Mouse (Mus musculus): Measurements from ENCODE around the gene Plcz1. TPM values are rescaled to one million over a fixed set of nuclear protein-coding genes. Genes with fewer than 3 reads are reported as not detected.

Gene Plcz1
- total and polyA plus RNA-seq, 3 experiments = not detected

DNA sequence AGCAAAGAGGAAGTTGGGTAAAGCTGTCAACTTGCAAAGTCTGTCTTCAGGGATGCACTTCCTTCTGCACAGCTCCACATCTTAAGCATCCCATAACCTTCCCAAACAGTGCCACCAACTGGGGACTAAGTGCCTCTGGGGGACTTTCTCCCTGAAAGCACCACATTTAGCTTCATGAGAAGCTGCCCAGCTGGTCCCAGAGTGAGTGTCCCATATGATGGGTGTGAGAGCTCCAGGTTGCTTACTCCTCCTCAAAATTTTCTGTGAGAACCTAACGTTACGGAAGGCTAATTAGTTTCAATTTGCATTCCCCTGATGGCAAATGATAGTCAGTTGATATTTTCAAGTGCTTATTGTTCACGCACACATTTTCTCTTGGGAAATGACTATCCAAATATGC is 57.2 kb downstream of the Plcz1 start:
- no peak for ATAC-seq (ENCODE audit: extremely low read depth, insufficient number of reproducible peaks, low FRiP score, poor library complexity, severe bottlenecking)
- TF ChIP-seq TAL1 (conservative IDR thresholded peaks at IDR 0.05; ENCODE audit: low read depth, low read length) (no peak), GATA2 (IDR thresholded peaks at IDR 0.05; ENCODE audit: borderline replicate concordance, low read depth, low read length) (no peak)
- Histone ChIP-seq H3K4me1 (ENCODE audit: insufficient read depth, low read depth, low read length) (no peaks in the 10 kb centered on the region), H3K36me3 (replicated peaks) (no peaks in the 10 kb centered on the region), H3K4me3 (ENCODE audit: low read depth, low read length) (no peak overlapping the region), H3K27me3 (ENCODE audit: insufficient read depth, low read length) (no peaks in the 10 kb centered on the region), H3K9me3 (replicated peaks) (peaks cover 19% of the 10 kb centered on the region)
- DNase-seq (ENCODE audit: low spot score) = no peak

DNA sequence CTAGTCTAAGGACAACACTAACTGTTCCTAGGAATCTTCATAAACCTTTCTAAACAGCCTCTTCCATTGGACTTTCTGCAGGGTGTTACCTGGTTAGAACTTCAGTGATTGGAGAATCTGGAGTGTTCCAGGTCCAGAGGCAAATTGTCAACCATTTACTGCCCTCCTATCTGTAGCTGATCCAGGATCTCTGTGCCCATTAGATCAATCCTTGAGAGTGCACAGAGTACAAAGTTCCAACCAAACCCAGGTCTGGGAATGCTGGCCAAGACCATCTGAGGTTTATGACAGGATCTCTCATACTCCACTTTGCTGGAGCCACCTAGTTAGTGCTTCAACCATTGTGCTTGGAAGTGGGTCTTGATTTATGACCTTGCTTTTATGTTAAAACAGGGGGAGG is 60.2 kb downstream of the Plcz1 start:
- Histone ChIP-seq H3K4me3 (ENCODE audit: low read depth, low read length) (no peak overlapping the region), H3K9me3 (replicated peaks) (peaks cover 13% of the 10 kb centered on the region), H3K4me1 (ENCODE audit: insufficient read depth, low read depth, low read length) (no peaks in the 10 kb centered on the region), H3K27me3 (ENCODE audit: insufficient read depth, low read length) (no peaks in the 10 kb centered on the region), H3K36me3 (replicated peaks) (no peaks in the 10 kb centered on the region)
- no peak for TF ChIP-seq GATA1 (IDR thresholded peaks at IDR 0.05; ENCODE audit: borderline replicate concordance, low read length)
- TF ChIP-seq GATA2 (IDR thresholded peaks at IDR 0.05; ENCODE audit: borderline replicate concordance, low read depth, low read length) = no peak
- TF ChIP-seq TAL1 (conservative IDR thresholded peaks at IDR 0.05; ENCODE audit: low read depth, low read length) = no peak
- TF ChIP-seq POLR2AphosphoS5 (IDR thresholded peaks at IDR 0.05; ENCODE audit: insufficient replicate concordance, low read depth, low read length) = no peak
- no peak for TF ChIP-seq CTCF (IDR thresholded peaks at IDR 0.05; ENCODE audit: low read depth, low read length)
- DNase-seq (ENCODE audit: low spot score) (no peak), ATAC-seq (ENCODE audit: extremely low read depth, insufficient number of reproducible peaks, low FRiP score, poor library complexity, severe bottlenecking) (no peak)

DNA sequence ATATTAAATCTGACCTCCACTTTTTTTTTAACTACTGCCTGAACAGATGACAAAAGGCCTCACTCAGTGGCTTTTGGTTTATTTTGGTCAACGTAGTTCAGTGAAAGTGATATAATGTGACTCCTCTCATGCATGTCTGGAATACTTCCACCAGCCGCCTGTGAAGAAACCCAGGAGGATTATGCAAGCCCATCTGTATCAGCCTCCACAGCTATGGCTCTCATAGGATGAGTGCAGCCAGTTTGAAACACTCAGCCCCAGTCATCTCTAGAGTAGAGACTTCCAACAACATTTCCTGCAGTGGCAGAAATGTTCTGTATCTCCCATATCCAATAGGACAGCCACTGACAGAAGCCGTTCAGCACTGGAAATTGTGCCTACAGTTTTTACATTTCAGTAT is 63.1 kb downstream of the Plcz1 start:
- H3K27me3 ChIP-seq (ENCODE audit: insufficient read depth, low read length) = no peaks in the 10 kb centered on the region
- no peaks in the 10 kb centered on the region for H3K36me3 ChIP-seq (replicated peaks)
- H3K4me3 ChIP-seq (ENCODE audit: low read depth, low read length) = no peak overlapping the region
- H3K4me1 ChIP-seq (ENCODE audit: insufficient read depth, low read depth, low read length) = no peaks in the 10 kb centered on the region
- ATAC-seq (ENCODE audit: extremely low read depth, insufficient number of reproducible peaks, low FRiP score, poor library complexity, severe bottlenecking) (no peak), DNase-seq (ENCODE audit: low spot score) (no peak)
- TF ChIP-seq CTCF (IDR thresholded peaks at IDR 0.05; ENCODE audit: low read depth, low read length) (no peak), POLR2AphosphoS5 (IDR thresholded peaks at IDR 0.05; ENCODE audit: insufficient replicate concordance, low read depth, low read length) (no peak), GATA2 (IDR thresholded peaks at IDR 0.05; ENCODE audit: borderline replicate concordance, low read depth, low read length) (no peak), TAL1 (conservative IDR thresholded peaks at IDR 0.05; ENCODE audit: low read depth, low read length) (no peak), GATA1 (IDR thresholded peaks at IDR 0.05; ENCODE audit: borderline replicate concordance, low read length) (no peak)
- H3K9me3 ChIP-seq (replicated peaks) = peaks cover 11% of the 10 kb centered on the region

GRCm38 (mm10) chr6:139974668-139975067 is 66.6 kb downstream of the Plcz1 start:
- DNase-seq (ENCODE audit: low spot score) (no peak), ATAC-seq (ENCODE audit: extremely low read depth, insufficient number of reproducible peaks, low FRiP score, poor library complexity, severe bottlenecking) (no peak)
- Histone ChIP-seq H3K27me3 (ENCODE audit: insufficient read depth, low read length) (no peaks in the 10 kb centered on the region), H3K9me3 (replicated peaks) (peaks cover 15% of the 10 kb centered on the region), H3K4me3 (ENCODE audit: low read depth, low read length) (no peak overlapping the region), H3K4me1 (ENCODE audit: insufficient read depth, low read depth, low read length) (no peaks in the 10 kb centered on the region), H3K36me3 (replicated peaks) (no peaks in the 10 kb centered on the region)
- no peak for TF ChIP-seq POLR2AphosphoS5 (IDR thresholded peaks at IDR 0.05; ENCODE audit: insufficient replicate concordance, low read depth, low read length)
- no peak for TF ChIP-seq CTCF (IDR thresholded peaks at IDR 0.05; ENCODE audit: low read depth, low read length)
- TF ChIP-seq GATA2 (IDR thresholded peaks at IDR 0.05; ENCODE audit: borderline replicate concordance, low read depth, low read length) = no peak
- no peak for TF ChIP-seq TAL1 (conservative IDR thresholded peaks at IDR 0.05; ENCODE audit: low read depth, low read length)

DNA sequence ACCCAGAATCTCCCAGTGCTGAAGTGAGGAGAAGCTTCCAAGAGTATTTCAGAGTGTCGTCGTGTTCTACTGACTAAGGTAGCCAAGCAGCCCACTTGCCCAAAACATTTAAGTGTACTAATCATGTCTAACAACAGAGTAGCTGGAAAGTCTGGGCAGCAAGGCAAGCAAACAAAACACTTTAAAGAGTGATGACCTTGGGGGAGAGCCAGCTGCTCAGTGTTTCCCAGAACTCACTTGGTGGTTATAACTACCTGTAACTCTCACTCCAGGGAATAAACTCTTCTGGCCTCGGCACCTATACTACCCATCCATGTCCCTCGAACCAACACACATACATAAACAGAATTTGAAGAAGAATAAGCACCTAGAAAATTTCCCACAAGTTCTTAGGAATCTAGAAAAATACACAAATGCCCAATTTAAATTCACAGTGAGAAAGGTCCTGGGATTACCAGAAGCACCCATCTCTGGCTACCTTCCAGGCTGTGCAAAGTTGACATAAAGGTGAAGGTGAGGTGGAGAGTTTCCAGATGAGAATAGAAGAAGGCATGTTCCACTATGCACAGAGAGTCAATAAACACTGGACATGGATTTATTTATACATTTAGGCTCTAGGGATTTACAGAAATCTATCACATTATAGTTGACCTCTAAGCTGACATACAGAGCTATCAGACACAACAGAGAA is 69.5 kb downstream of the Plcz1 start:
- no peak for ATAC-seq (ENCODE audit: extremely low read depth, insufficient number of reproducible peaks, low FRiP score, poor library complexity, severe bottlenecking)
- Histone ChIP-seq H3K27me3 (ENCODE audit: insufficient read depth, low read length) (no peaks in the 10 kb centered on the region), H3K36me3 (replicated peaks) (no peaks in the 10 kb centered on the region), H3K4me1 (ENCODE audit: insufficient read depth, low read depth, low read length) (no peaks in the 10 kb centered on the region), H3K4me3 (ENCODE audit: low read depth, low read length) (no peak overlapping the region), H3K9me3 (replicated peaks) (peaks cover 15% of the 10 kb centered on the region)
- no peak for TF ChIP-seq TAL1 (conservative IDR thresholded peaks at IDR 0.05; ENCODE audit: low read depth, low read length)
- no peak for TF ChIP-seq POLR2AphosphoS5 (IDR thresholded peaks at IDR 0.05; ENCODE audit: insufficient replicate concordance, low read depth, low read length)
- no peak for TF ChIP-seq GATA1 (IDR thresholded peaks at IDR 0.05; ENCODE audit: borderline replicate concordance, low read length)
- TF ChIP-seq CTCF (IDR thresholded peaks at IDR 0.05; ENCODE audit: low read depth, low read length) = no peak
- TF ChIP-seq GATA2 (IDR thresholded peaks at IDR 0.05; ENCODE audit: borderline replicate concordance, low read depth, low read length) = no peak
- DNase-seq (ENCODE audit: low spot score) = no peak

DNA sequence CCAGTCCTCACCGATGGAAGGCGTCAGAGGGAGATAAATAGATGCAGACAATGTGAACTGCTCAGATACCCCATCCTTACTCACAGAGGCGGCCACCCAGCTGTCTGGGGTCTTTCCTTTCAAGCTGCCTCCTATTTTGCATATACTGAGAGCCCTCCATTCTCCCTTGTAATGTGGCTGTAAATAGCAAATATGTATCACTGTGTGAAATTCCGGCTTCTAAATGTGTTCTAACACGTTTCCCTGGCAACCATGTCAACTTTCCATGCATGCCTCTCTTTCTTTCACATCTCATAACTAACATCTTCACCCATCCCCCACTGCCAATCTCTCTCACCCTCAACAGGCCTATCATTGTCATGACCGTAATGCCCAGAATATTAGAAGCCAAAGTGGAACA is 74.6 kb downstream of the Plcz1 start:
- Histone ChIP-seq H3K4me1 (ENCODE audit: insufficient read depth, low read depth, low read length) (no peaks in the 10 kb centered on the region), H3K4me3 (ENCODE audit: low read depth, low read length) (no peak overlapping the region), H3K9me3 (replicated peaks) (peaks cover 20% of the 10 kb centered on the region), H3K36me3 (replicated peaks) (no peaks in the 10 kb centered on the region), H3K27me3 (ENCODE audit: insufficient read depth, low read length) (no peaks in the 10 kb centered on the region)
- no peak for DNase-seq (ENCODE audit: low spot score)
- TF ChIP-seq GATA2 (IDR thresholded peaks at IDR 0.05; ENCODE audit: borderline replicate concordance, low read depth, low read length) (no peak), TAL1 (conservative IDR thresholded peaks at IDR 0.05; ENCODE audit: low read depth, low read length) (no peak), GATA1 (IDR thresholded peaks at IDR 0.05; ENCODE audit: borderline replicate concordance, low read length) (no peak), CTCF (IDR thresholded peaks at IDR 0.05; ENCODE audit: low read depth, low read length) (no peak), POLR2AphosphoS5 (IDR thresholded peaks at IDR 0.05; ENCODE audit: insufficient replicate concordance, low read depth, low read length) (no peak)
- ATAC-seq (ENCODE audit: extremely low read depth, insufficient number of reproducible peaks, low FRiP score, poor library complexity, severe bottlenecking) = no peak
